Mouse (Mus musculus): Measurements from ENCODE around the gene Acsl4.

Gene Acsl4

DNA sequence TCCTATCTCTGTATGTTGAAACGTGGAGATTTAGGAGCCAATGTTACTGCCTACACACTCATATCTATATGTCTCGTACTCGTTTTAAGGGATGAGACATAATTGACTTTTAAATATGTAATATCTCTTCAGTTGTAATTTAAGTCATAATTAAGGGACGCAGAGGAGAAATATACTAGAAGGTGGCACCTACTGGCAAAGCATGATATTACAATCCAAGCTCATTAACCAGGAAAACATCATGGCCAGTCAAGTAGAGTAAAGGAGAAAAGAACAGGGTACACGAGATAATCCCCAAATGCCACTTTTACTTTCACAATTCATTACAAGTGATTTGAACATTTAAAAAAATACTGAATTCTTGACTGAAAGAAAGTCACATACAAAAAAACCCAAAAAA lies 31.9 kb downstream of the Acsl4 start:
- no peak for DNase-seq (ENCODE audit: low spot score in 2 of 2)

DNA sequence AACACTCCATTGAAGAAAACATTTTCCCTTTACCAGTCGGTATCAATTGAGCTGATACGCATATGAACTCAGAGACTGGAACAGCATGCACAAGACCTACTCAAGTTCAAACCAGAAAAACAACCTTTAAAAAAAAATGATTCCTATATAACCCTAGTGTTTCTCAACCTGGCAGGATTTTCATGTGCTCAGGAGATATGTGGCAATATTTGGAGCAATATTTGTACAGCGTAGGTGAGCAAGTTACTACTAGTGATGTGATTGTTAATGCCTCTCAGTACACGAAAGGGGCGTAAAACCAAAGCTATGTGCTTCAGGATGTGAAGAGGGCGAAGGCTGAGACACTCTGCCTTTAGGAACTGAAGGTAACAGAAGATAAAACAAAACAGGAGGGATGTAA lies 54.1 kb downstream of the Acsl4 start:
- no peak for DNase-seq (ENCODE audit: low spot score in 2 of 2)

DNA sequence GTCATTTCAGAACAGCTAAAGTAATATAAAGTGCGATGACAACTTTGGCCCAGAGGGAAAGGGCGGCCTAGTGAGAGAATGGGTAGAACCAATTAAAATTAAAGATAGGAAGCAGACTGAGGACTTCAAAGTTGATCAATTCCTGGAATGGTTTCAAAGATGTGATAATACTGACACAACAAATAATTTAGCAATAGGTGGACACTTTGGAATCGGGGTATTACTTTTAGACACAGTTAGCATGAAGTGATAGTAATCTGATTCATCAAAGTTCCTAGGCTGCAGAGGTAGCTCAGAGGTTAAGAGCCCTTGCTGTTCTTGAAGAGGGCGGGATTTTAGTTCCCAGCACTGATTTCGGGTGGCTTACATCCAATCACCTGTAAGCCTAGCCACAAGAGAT lies 54.8 kb downstream of the Acsl4 start:
- DNase-seq (ENCODE audit: low spot score in 2 of 2) = no peak

DNA sequence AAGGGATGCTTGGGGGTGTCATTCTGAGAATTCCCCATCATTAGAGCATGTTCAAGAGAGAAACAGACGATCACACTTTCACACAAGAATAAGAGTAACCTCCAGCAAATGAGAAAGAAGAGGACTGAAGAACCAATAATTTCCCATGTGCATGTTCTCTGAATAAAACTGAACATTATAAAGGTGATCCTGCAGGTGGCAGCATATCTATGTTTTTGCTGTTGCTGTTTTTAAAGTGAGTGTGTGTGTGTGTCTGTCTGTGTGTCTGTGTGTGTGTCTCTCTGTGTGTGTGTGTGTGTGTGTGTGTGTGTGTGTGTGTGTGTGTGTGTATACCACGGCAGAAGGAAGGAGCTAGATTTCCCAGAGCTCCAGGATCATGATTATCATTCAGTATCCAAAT lies 64.6 kb downstream of the Acsl4 start:
- DNase-seq (ENCODE audit: low spot score in 2 of 2) = no peak

DNA sequence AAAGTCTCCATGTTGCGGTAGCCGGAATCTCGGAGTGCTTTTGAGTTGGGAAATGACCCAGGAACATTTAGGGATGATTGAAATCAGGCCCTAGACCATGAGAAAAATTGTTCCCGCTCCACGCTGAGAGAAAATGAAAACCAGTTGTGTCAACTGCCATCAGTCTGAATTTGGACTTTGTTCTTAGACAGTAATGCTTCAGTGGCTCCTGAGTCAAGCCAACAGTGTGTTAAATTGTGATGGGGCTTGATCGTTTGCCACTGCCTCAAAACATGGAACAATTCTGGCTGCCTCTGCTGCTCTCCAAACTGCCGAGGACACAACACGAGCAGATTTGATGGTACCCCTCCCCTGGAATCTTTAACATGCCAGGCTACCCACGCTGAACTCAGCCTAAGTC lies 74.2 kb downstream of the Acsl4 start:
- DNase-seq (ENCODE audit: low spot score in 2 of 2) = no peak

DNA sequence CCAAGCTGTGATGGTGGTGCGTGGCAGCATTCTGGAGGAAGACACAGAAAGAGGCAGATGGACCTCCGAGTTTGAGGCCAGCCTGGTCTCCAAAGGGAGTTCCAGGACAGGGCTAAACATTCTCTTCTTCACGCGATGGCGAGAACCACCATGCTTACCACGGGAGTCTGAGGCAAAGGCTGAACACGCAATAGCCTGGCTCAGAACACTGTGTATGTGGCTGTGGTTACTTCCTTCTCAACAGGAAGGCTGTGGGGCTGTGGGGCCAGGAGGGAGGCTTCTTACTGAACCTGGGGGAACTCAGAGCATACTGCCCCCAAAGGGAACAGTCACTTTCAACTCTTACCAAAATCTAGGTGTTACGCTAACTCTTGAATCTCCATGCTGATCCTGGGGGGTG lies 75.1 kb downstream of the Acsl4 start:
- no peak for DNase-seq (ENCODE audit: low spot score in 2 of 2)

DNA sequence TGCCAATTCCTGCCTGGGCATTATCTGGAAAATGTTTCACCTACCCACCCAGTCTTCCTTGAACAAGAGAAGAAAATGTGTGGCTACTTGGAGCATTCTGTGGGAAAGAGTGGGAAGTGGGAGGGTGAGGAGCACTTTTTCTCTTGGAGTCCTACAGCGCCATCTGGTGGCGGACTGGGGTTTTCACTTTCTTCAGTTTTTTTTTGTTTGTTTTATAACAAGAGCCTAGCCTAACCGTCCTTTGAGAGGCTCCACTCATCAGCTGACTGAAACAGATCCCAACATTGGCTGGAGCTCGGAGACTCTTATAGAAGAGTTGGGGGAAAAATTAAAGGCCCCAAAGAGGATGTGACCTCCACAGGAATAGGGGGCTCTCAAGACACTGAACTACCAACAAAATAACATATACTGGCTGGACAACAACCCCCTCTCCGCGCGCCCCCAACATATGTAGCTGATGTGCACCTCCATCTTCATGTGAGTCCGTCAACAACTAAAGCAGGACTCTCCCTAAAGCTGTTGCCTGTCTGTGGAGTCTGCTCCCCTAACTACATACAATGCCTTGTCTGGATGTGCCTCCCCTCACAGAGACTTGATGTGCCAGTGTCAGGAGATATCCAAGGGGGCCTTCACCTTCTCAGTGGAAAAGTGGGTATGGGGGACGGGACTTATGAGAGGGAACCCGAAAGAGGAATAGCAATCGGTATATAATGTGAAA lies 75.9 kb downstream of the Acsl4 start:
- peak; percentile 83 to 90 for DNase-seq (ENCODE audit: low spot score in 2 of 2)

DNA sequence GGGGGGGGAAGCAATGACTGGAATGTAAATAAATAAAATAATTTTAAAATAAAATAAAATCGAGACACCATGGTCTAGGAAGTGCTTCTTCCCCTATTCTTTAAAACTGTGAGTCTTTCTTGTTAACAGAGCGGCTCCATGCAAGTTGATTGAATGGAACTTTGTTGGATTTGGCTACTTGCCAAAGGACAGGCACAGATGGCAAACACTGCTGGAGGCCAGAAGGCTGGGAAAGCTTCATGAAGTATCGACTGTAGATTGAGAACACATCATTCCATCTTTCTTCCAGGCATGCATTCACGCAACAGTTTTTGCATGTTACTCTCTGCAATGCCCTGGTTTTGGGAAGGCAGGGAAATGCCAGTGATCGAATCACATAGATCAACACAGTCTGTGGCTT lies 79.9 kb downstream of the Acsl4 start:
- DNase-seq (ENCODE audit: low spot score in 2 of 2) = no peak

DNA sequence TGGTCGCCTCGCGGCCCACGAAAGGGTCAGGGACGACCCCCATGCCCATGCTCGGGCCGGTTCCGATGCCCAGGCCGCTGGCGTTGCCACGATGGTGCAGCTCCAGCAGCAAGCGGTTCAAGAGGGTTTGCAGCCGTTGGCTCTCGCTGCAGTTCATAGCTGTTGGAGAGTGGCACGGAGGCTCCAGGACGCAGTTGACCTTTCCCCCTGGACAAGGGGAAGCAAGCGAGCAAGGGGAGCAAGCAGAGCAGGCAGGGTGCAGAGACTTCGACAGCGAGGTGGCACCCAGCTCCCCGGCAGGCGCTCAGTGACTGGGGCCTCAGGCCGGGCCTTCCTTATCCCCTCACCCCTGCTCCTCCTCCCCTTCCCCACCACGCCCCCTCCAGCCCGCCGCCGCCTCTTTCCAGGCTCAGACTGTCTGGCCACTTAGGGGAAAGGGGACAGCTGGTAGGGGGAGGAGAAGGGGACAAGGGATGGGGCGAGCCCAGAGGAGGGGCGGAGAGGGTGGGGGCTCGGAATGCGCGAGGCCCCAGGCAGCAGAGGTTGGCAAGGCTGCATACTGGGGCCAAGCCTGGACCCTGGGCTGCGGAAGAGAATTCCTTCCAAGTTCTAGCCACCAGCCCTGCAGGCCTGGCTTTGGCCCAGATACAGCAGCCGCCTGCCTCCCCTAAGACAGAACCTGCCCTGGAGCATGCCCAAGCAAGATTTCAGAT lies 84.3 kb downstream of the Acsl4 start, which contains the start of gene Kcne1l:
Kcne1l (minus strand) TSS at position 426 of the 713 bp plus-strand sequence.
- DNase-seq (ENCODE audit: low spot score in 2 of 2) = no peak

DNA sequence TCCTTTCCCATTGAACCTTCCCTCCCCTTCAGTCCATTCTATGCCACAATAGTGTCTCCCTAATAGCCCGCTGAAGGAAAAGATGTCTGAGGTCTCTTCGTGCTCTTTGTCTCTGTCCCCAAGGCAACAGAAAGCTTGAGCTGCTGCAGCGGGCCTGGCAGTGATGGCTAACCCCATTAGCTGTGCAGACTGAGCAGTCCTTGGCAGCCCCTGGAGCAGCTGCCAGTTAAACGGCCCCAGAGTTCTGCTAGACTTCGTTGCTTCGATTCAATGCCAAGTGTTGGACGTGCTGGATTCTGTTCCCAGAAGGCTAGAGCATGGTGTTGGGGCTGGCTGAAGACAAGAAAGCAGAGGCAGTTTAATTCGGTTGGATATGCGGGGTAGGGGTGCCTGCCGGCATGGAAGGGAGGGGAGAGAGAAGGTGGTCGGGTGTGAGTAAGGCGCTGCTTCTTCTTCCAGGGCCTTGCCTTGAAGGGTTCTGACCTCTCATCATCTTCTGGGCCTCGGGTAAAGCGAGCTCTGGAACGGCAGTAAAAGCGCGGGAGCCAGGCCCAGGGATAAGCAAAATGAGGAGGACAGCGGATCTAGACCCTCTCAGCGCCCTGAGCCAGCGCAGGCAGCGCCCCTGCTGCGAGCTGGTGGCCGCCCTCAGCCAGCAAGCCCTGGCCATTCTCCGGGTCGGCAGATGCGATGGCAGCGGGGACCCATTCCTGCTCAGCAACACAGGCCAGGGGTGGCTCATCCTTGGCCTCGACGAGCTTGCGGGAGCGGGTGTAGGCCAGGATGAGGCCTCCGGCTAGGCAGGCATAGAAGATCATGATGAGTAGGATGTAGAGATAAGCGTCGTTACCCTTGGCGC lies 85.1 kb downstream of the Acsl4 start:
- DNase-seq (ENCODE audit: low spot score in 2 of 2) = peak; percentile 10 to 23

DNA sequence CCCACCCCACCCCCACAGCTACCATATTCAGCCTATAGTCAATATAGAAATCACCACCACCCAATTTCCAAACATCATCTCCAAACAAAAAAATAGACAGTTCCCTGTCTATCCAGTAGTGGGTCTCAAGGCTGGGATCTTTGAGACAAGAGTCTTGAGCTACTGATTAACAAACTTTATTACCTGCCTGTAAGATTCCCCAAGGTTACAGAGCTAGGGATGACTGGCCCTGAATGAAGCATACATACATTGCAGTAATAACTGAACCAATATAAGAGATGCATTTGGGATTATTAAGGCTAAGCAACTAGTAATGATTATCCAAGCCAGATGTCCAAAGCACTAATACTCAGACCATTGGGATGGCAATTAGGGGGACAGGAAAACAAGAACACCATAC lies 85.7 kb downstream of the Acsl4 start:
- no peak for DNase-seq (ENCODE audit: low spot score in 2 of 2)

DNA sequence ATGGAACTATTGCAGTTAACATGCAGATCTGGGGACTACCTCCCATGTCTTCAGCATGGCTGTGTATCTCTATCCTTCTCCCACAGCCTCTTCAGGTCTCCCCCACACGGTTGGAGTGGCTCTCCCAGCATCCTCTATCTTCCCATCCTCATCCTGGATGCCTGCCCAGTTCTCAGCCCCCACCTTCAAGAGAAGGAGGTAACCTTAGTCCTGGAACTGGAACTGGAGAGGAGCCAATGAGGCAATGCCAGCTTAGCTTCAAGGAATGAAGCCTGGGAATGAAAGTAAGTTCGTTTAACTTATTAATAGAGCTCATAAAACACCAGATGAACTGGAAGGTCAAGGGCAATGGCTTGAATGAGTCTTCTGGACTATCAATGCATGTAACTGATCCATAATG lies 86.9 kb downstream of the Acsl4 start:
- DNase-seq (ENCODE audit: low spot score in 2 of 2) = no peak

DNA sequence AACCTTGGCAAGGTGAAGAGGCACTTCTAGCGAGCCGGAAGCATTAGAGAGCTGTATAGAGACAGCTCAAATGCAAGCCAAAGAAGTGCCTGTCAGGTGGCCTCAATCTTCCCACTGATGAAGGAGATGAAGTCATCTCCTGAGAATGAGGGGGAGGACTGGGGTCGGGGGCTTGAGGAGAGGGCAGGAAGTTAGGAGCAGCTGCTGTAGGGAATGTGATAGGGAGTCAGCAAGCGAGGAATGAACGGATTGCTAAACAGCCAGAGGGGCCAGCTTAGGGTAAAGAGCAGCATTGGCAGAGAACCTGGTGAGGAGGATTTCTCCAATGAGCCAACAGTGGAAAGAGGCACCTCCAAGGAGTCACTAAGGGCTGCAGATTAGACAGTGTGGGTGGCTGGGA lies 104.4 kb downstream of the Acsl4 start:
- no peak for DNase-seq (ENCODE audit: low spot score in 2 of 2)

DNA sequence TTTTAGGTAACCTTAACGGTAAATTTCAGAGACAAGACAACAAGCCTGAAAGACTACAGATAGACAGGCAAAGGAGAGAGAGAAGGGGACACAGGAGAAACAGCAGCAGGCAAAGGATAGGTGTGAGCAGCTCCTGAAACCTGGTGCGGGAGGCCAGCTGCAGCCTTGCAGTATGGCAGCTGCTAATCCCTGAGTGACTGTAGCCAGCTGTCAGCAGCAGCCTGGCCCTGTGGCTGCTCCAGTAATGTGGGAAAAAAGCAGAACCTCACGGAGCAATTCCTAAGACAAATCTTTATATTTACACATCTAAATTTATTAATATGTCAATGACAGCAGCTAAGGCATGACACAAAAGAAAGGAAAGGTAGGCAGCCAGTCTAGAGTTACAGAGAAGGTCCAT lies 113.8 kb downstream of the Acsl4 start:
- no peak for DNase-seq (ENCODE audit: low spot score in 2 of 2)

DNA sequence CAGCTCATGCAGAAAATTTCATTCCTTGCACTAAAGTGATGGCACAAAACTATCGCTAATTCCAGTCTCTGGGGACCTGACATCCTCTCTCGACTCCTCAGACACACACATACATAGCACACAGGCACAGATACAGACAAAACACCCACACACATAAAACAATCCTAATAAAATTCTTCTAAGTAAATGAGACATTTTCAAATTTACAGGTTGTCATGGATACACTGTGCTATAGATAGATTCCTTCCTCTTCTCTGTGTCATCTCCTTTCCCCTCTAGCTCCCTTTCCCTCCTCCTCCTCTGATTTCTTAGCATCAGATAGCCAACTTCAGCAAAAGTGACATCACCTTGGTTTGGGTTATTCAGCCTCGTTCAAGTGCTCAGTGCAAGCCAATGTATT lies 114.3 kb downstream of the Acsl4 start:
- DNase-seq (ENCODE audit: low spot score in 2 of 2) = peak in 1 of 2 experiments; percentile 1
